Mouse (Mus musculus) hindbrain, postnatal 0 days (tissue): ENCODE measurements around the gene Lypla2. TPM values are rescaled to one million over a fixed set of nuclear protein-coding genes. Genes with fewer than 3 reads are reported as not detected.
A peak's percentile ranks its signal among the peaks of the same experiment; 100 is the strongest.

Experiments
- ATAC-seq: fragments of 200-750 bp; cut with Nextera tagmentation; 2 replicates; pipeline ENCODE4 v1.8.0; 2017; ENCODE audit warnings: mild to moderate bottlenecking, moderate TSS enrichment, moderate library complexity
- DNase-seq: peaks from one replicate; pipeline ENCODE4 v3.0.0-alpha.2; 2015; ENCODE audit warnings: low spot score
- H3K27ac ChIP-seq: fragments of 300-500 bp; sonication (generic); 2 replicates; pipeline ENCODE4 v1.5.1; 2014; ENCODE audit warnings: mild to moderate bottlenecking
- H3K27me3 ChIP-seq: fragments of 300-500 bp; sonication (generic); 2 replicates; pipeline ENCODE4 v1.6.1; 2014; ENCODE audit warnings: low read length, mixed read lengths; ENCODE audit not compliant: insufficient read depth
- H3K36me3 ChIP-seq: fragments of 300-500 bp; sonication (generic); 2 replicates; pipeline ENCODE4 v1.6.1; 2014; ENCODE audit warnings: low read length, mixed read lengths; ENCODE audit not compliant: insufficient read depth
- H3K4me1 ChIP-seq: fragments of 300-500 bp; sonication (generic); 2 replicates; pipeline ENCODE4 v1.6.1; 2014; ENCODE audit warnings: antibody characterized with exemption, low read length, mixed read lengths; ENCODE audit not compliant: insufficient read depth
- H3K4me2 ChIP-seq: fragments of 300-500 bp; sonication (generic); 2 replicates; pipeline ENCODE4 v1.6.1; 2014; ENCODE audit warnings: low read depth, mild to moderate bottlenecking, low read length, moderate library complexity, mixed read lengths
- H3K4me3 ChIP-seq: fragments of 300-500 bp; sonication (generic); 2 replicates; pipeline ENCODE4 v1.5.1; 2014; ENCODE audit warnings: low read length
- H3K9ac ChIP-seq: fragments of 300-500 bp; sonication (generic); replicated peaks from 2 replicates; pipeline ENCODE4 v1.6.1; 2014; ENCODE audit warnings: mild to moderate bottlenecking, low read length, moderate library complexity, mixed read lengths
- H3K9me3 ChIP-seq: fragments of 300-500 bp; sonication (generic); 2 replicates; pipeline ENCODE4 v1.6.1; 2016; ENCODE audit warnings: low read length, mixed read lengths
- CTCF ChIP-seq: IDR thresholded peaks from 2 replicates; pipeline ENCODE4 v1.5.1; 2016; ENCODE audit warnings: antibody characterized with exemption, control low read depth, low read depth
- WGBS: fragments of 180-500 bp; shearing (Covaris S2); extraction: QIAGEN DNeasy Blood & Tissue Kit; methylation state at CpG from one replicate; pipeline ENCODE4 v1.1.7; 2014; 5-methylcytosine and 5-hydroxymethylcytosine counted together
- polyA plus RNA-seq: library from polyadenylated mRNA; unstranded; fragments of >200 nt; fragmentation: Nextera tagmentation; extraction: Ambion mirVana; gene quantifications from 2 replicates; pipeline ENCODE4 v1.2.1, GENCODE M21; 2015
- total RNA-seq: library from RNA; depleted of rRNA; stranded (reverse); fragments of >200 nt; gene quantifications from 2 replicates; pipeline ENCODE4 v1.2.3, GENCODE M21; 2014

Gene Lypla2
- total and polyA plus RNA-seq, 2 experiments from 2014 or later: 172 to 186 TPM

DNA sequence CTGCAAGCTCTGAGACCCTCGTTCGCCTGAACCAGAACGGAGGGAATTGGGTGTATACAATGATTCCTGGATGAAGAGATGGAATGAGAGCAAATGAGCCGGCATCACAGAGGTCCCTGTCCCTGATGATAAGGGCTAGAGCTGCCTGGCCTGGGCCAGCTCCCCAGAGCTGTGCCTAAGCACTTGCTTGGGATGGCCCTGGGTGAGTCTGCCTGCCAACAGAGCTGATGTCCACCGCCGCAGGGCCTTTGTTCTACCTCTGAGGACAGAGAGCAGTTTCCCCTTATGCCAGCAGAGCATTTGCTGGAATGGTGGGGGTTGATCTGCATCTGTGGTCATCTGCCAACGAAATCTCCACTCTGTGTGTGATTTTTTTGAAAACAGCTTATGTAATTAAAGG is 10.2 kb downstream of the Lypla2 start:
- no peaks in the 10 kb centered on the region for H3K27me3 ChIP-seq
- H3K36me3 ChIP-seq: peaks cover 50% of the 10 kb centered on the region
- no peak overlapping the region for H3K9ac ChIP-seq
- peaks cover 6% of the 10 kb centered on the region for H3K4me1 ChIP-seq
- H3K27ac ChIP-seq: 0 out of 2 replicates have a peak overlapping the region, but pooled peaks have one; percentile 93
- H3K9me3 ChIP-seq: no peaks in the 10 kb centered on the region
- no peak for DNase-seq
- 87% methylated on average over 7 of the region's 7 CpGs for WGBS
- TF ChIP-seq CTCF: no peak
- no peak overlapping the region for H3K4me3 ChIP-seq
- no peak for ATAC-seq
- no peak overlapping the region for H3K4me2 ChIP-seq

DNA sequence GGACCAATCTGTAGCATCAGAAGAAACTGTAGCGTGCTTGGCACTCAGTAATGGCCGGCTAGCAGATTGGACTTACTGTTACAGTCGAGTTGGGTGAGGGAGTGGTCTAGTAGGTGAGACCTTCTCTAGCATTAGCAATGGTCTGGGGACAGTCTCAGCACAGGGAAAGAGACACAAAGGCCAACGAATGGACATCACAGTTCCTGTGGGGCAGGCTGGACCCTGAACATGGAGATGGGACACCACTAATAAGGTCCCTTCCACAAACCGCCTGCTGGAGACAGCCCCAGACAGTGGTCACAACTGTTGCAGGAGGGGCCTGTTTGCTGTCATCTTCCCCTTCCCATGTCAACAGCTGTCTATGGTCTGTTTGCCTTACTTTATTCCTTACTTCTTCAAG is 10.7 kb downstream of the Lypla2 start:
- no peak overlapping the region for H3K4me2 ChIP-seq
- ATAC-seq (no peak), DNase-seq (no peak)
- H3K4me1 ChIP-seq: peaks cover 6% of the 10 kb centered on the region
- peaks cover 47% of the 10 kb centered on the region for H3K36me3 ChIP-seq
- no peaks in the 10 kb centered on the region for H3K9me3 ChIP-seq
- no peak for TF ChIP-seq CTCF
- H3K9ac ChIP-seq: no peak overlapping the region
- H3K27ac ChIP-seq: no peak overlapping the region
- no peak overlapping the region for H3K4me3 ChIP-seq
- no peaks in the 10 kb centered on the region for H3K27me3 ChIP-seq
- 93% methylated on average over 5 of the region's 5 CpGs for WGBS

DNA sequence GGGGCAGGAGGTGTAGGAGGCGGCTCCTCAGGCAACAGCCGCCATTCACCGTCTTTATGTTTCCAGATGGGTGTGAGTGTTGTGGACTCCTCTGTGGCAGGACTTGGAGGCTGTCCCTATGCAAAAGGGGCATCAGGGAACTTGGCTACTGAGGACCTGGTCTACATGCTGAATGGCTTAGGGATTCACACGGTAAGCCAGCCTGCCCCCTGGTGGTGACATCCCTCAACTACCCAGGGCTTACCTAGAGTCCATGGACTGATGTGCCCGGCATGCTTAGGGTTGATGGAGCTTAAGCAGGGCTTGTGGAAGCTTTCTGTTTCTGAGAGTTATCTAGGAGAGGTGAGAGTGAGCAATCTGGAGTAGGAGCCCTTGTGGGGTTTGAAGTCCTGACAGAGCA is 11.7 kb downstream of the Lypla2 start:
- Histone ChIP-seq H3K36me3 (peaks cover 41% of the 10 kb centered on the region), H3K9ac (no peak overlapping the region), H3K9me3 (no peaks in the 10 kb centered on the region), H3K27ac (no peak overlapping the region), H3K4me1 (peaks cover 6% of the 10 kb centered on the region), H3K4me2 (no peak overlapping the region), H3K27me3 (no peaks in the 10 kb centered on the region), H3K4me3 (no peak overlapping the region)
- 17% methylated on average over 5 of the region's 5 CpGs for WGBS
- peak; percentile 92 for TF ChIP-seq CTCF
- ATAC-seq (no peak), DNase-seq (peak; percentile 84)

DNA sequence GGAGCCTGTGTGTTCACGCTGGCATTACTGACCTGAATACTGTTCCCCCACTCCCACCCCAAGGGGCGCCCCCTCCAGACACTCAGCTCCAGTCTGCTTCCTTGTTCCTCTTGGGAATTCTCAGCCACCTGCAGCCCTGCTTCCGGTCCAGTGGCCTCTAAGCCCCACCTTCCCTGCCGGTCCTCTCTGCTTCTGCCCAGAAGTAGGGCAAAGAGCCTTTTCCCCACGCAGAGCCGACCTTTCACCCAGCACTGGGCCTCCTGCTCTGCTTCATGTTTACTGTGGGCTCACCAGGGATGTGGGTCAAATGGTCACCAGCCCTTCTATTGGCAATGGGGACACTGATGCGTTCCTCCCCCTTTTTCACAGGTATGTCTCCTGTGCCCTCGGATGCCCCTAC is 14.1 kb downstream of the Lypla2 start:
- no peak for ATAC-seq

DNA sequence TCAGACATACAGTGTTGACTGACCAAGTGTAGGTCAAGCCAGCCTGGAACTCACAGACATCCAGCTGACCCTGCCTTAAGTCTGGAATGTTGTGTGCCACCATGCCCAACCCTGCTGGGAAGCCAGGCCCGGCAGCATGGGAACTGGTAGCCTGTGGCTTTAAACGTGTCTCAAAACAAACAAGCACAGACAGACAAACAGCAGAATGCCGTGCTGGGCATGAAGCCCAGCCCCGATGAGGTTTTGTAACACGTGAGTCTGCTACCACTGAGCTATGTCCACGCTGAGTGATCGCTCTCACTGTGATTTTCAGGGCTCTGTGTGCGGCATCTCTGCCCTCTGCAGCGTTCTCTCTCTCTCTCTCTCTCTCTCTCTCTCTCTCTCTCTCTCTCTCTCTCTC is 16.5 kb downstream of the Lypla2 start:
- Histone ChIP-seq H3K27ac (no peak overlapping the region), H3K27me3 (no peaks in the 10 kb centered on the region), H3K4me1 (no peaks in the 10 kb centered on the region), H3K9me3 (no peaks in the 10 kb centered on the region), H3K9ac (no peak overlapping the region), H3K4me3 (no peak overlapping the region), H3K4me2 (no peak overlapping the region), H3K36me3 (peaks cover 36% of the 10 kb centered on the region)
- no peak for ATAC-seq
- TF ChIP-seq CTCF: no peak
- no peak for DNase-seq
- WGBS: 86% methylated on average over 9 of the region's 9 CpGs

More for the DNA sequence above, 14.1 kb downstream of the Lypla2 start:
- no peaks in the 10 kb centered on the region for H3K9me3 ChIP-seq
- H3K27me3 ChIP-seq: no peaks in the 10 kb centered on the region
- no peak overlapping the region for H3K4me3 ChIP-seq
- TF ChIP-seq CTCF: no peak
- H3K4me2 ChIP-seq: no peak overlapping the region
- H3K4me1 ChIP-seq: no peaks in the 10 kb centered on the region
- H3K9ac ChIP-seq: no peak overlapping the region
- H3K36me3 ChIP-seq: peaks cover 49% of the 10 kb centered on the region
- WGBS: 57% methylated on average over 8 of the region's 8 CpGs
- H3K27ac ChIP-seq: no peak overlapping the region
- DNase-seq: no peak

DNA sequence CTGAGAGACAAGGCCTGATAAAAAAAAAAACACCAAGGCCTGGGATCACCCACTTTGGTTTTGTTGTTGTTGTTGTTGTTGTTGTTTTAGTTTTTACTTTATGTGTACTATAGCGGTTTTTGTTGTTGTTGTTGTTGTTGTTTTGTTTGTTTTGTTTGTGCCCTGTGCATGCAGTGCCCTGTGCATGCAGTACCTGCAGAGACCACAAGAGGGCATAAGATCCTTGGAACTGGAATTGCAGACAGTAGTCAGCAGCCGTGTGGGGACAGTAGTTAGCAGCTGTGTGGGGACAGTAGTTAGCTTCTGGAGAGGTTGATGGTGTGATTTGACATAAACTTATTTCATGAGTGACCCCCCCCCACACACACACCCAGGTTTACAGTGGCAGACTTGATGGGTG is 18.2 kb downstream of the Lypla2 start:
- ATAC-seq: peak; percentile 74
- H3K36me3 ChIP-seq: peaks cover 28% of the 10 kb centered on the region

DNA sequence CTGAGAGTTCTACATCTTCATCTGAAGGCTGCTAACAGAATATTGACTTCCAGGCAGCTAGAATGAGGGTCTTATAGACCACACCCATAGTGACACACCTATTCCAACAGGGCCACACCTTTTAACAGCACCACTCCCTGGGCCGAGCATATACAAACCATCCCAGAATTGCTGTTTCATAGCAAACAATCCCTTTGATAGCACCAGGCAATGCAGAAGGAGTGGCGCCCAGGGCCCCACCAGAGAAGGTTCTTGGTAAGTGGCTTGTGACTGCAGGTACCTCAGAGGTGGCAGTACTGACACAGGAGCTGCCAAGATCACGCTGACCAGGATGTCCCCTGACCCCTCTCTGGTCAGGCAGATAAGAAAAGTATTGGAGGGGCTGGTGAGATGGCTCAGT is 19.2 kb downstream of the Lypla2 start:
- Histone ChIP-seq H3K4me1 (no peaks in the 10 kb centered on the region), H3K27me3 (no peaks in the 10 kb centered on the region), H3K4me3 (no peak overlapping the region), H3K27ac (no peak overlapping the region), H3K9ac (no peak overlapping the region), H3K9me3 (no peaks in the 10 kb centered on the region), H3K4me2 (no peak overlapping the region), H3K36me3 (peaks cover 21% of the 10 kb centered on the region)
- 92% methylated on average over 3 of the region's 3 CpGs for WGBS
- DNase-seq: no peak
- TF ChIP-seq CTCF: no peak
- ATAC-seq: no peak

More for the DNA sequence above, 18.2 kb downstream of the Lypla2 start:
- H3K4me2 ChIP-seq: no peak overlapping the region
- TF ChIP-seq CTCF: peak; percentile 98
- H3K9me3 ChIP-seq: no peaks in the 10 kb centered on the region
- H3K27ac ChIP-seq: no peak overlapping the region
- DNase-seq: peak; percentile 86
- no peak overlapping the region for H3K9ac ChIP-seq
- no peak overlapping the region for H3K4me3 ChIP-seq
- no peaks in the 10 kb centered on the region for H3K4me1 ChIP-seq
- H3K27me3 ChIP-seq: no peaks in the 10 kb centered on the region
- WGBS: 4% methylated on average over 2 of the region's 2 CpGs
